Mouse (Mus musculus): Measurements from ENCODE around the gene Skint1. TPM values are rescaled to one million over a fixed set of nuclear protein-coding genes. Genes with fewer than 3 reads are reported as not detected.
"Not testable (repeated sequence)": the region's sequence is repeated elsewhere in the genome, so short reads cannot be mapped to it uniquely, and the experiment has no call there.

Skint1 gene
- polyA plus RNA-seq (2012; rRNA removed), result not detected in 2 replicates
- polyA plus RNA-seq (2014; fragmentation: Nextera tagmentation; extraction: Ambion mirVana), result not detected in 2 replicates

DNA sequence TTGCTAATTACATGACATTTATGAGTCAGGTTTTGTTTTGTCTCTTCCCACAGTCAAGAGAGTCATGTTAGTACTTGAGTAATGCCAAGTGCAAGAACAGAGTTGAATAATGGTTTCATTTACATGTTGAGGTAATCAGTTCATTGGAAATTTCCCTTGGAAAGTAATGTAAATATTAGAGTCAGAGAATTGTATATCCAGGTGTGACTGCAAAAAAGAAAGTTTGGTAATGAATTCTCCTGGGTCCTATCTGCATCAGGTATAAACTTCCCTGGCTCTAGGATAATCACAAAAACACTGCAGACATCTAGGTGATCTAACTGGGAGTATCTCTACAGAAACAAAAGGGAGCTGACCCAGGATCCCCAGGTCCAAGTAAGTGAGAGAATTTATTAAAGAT, at the start of gene Skint1:
TSS of gene Skint1 (plus strand) at position 301 of the 400 bp plus-strand sequence.
- Histone ChIP-seq H3K4me1 (ENCODE audit: control insufficient read depth, insufficient read depth, low read length) (no peaks in the 10 kb centered on the region), H3K4me2 (replicated peaks; ENCODE audit: low read depth, low read length, severe bottlenecking) (no peak within 1 kb of the TSS), H3K36me3 (ENCODE audit: control insufficient read depth, insufficient read depth, low read length) (no peaks in the 10 kb centered on the region), H3K9ac (ENCODE audit: low read depth, low read length, severe bottlenecking) (no peak within 1 kb of the TSS), H3K4me3 (replicated peaks; ENCODE audit: low read length) (no peak within 1 kb of the TSS), H3K27me3 (ENCODE audit: control insufficient read depth, insufficient read depth, low read length) (no peaks in the 10 kb centered on the region), H3K9me3 (ENCODE audit: control insufficient read depth, low read length) (no peaks in the 10 kb centered on the region), H3K27ac (replicated peaks; ENCODE audit: low read depth, low read length) (no peak within 1 kb of the TSS)
- no peak for DNase-seq (ENCODE audit: low spot score)
- ATAC-seq (ENCODE audit: low FRiP score, low read depth), result no peak
- TF ChIP-seq POLR2A (IDR thresholded peaks at IDR 0.05; ENCODE audit: borderline replicate concordance, extremely low read depth, insufficient read depth, insufficient read length), result no peak

DNA sequence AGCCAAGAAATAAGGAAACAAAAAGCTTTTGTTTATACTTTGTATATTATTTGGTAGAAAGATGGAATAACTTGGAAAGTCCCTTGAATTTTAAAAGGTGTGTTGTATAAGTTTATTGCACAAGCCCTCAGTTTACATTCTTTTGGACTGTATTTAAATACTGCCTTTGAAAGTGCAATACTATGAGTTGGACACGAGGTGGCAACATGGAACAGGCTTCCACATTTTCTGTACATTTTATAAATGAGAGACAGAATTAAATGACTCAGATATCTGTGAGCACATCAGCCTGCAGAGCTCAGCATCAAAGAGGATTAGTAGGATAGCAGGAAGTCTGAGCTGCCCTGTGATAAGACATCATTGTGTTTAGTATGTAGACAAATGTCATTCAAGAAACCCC, 44.8 kb upstream of the Skint1 start:
- no peaks in the 10 kb centered on the region for H3K36me3 ChIP-seq (ENCODE audit: control insufficient read depth, insufficient read depth, low read length)
- no peak overlapping the region for H3K27ac ChIP-seq (replicated peaks; ENCODE audit: low read depth, low read length)
- DNase-seq (ENCODE audit: low spot score), result no peak
- no peak for TF ChIP-seq POLR2A (IDR thresholded peaks at IDR 0.05; ENCODE audit: borderline replicate concordance, extremely low read depth, insufficient read depth, insufficient read length)
- no peak overlapping the region for H3K4me3 ChIP-seq (replicated peaks; ENCODE audit: low read length)
- no peaks in the 10 kb centered on the region for H3K9me3 ChIP-seq (ENCODE audit: control insufficient read depth, low read length)
- H3K9ac ChIP-seq (ENCODE audit: low read depth, low read length, severe bottlenecking), result no peak overlapping the region
- no peaks in the 10 kb centered on the region for H3K27me3 ChIP-seq (ENCODE audit: control insufficient read depth, insufficient read depth, low read length)
- 22% methylated on average over 1 of the region's 1 CpGs for WGBS
- H3K4me2 ChIP-seq (replicated peaks; ENCODE audit: low read depth, low read length, severe bottlenecking), result no peak overlapping the region
- ATAC-seq (ENCODE audit: low FRiP score, low read depth), result no peak
- no peaks in the 10 kb centered on the region for H3K4me1 ChIP-seq (ENCODE audit: control insufficient read depth, insufficient read depth, low read length)

DNA sequence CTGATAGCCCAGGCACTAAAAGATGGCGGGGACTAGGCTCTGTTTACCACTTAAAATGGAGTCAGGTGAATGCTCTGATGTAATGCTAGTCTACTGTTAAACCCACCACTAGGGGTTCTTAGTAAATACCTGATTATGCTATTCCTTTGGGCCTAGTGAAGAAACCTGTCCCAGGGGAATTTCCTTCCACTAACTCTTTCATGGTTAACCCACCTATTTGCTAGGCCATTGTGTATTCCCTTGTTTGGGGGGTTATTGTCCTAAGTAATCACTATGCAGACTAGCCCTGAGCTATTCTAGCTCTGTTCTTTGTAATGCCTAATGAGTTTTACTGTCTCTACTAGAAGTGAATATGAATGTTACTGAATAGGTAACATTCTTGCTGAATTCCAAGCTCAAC, 42.8 kb upstream of the Skint1 start:
- H3K4me2 ChIP-seq (replicated peaks; ENCODE audit: low read depth, low read length, severe bottlenecking); H3K27me3 ChIP-seq (ENCODE audit: control insufficient read depth, insufficient read depth, low read length); H3K4me3 ChIP-seq (replicated peaks; ENCODE audit: low read length); H3K36me3 ChIP-seq (ENCODE audit: control insufficient read depth, insufficient read depth, low read length); H3K9me3 ChIP-seq (ENCODE audit: control insufficient read depth, low read length); ATAC-seq (ENCODE audit: low FRiP score, low read depth); H3K9ac ChIP-seq (ENCODE audit: low read depth, low read length, severe bottlenecking); H3K27ac ChIP-seq (replicated peaks; ENCODE audit: low read depth, low read length); DNase-seq (ENCODE audit: low spot score); H3K4me1 ChIP-seq (ENCODE audit: control insufficient read depth, insufficient read depth, low read length): not testable (repeated sequence)
- 69% methylated on average over 1 of the region's 1 CpGs for WGBS

DNA sequence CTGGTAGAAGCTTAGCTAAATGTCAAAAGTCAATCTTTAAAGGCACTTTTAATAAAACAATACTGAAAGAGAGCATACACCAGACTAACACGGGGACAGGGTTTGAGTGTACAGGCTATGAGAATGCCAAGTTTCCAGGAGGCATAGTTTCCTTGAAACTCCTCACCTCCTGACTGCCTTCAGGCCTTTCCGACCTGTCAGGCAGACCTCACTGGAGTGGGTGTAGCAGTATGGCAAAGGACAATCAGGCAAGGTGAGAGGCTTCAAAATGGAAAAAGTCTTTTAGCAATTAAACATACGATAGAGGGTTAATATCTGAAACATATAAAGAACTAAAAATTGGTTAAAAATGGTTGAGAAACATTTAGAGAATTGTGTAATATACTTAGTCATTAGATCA, 42.4 kb upstream of the Skint1 start:
- DNase-seq (ENCODE audit: low spot score) (no peak), ATAC-seq (ENCODE audit: low FRiP score, low read depth) (no peak)
- no peaks in the 10 kb centered on the region for H3K36me3 ChIP-seq (ENCODE audit: control insufficient read depth, insufficient read depth, low read length)
- H3K9ac ChIP-seq (ENCODE audit: low read depth, low read length, severe bottlenecking), result no peak overlapping the region
- TF ChIP-seq POLR2A (IDR thresholded peaks at IDR 0.05; ENCODE audit: borderline replicate concordance, extremely low read depth, insufficient read depth, insufficient read length), result no peak
- no peak overlapping the region for H3K4me3 ChIP-seq (replicated peaks; ENCODE audit: low read length)
- WGBS, result 80% methylated on average over 3 of the region's 3 CpGs
- no peaks in the 10 kb centered on the region for H3K4me1 ChIP-seq (ENCODE audit: control insufficient read depth, insufficient read depth, low read length)
- no peaks in the 10 kb centered on the region for H3K9me3 ChIP-seq (ENCODE audit: control insufficient read depth, low read length)
- no peak overlapping the region for H3K4me2 ChIP-seq (replicated peaks; ENCODE audit: low read depth, low read length, severe bottlenecking)
- H3K27ac ChIP-seq (replicated peaks; ENCODE audit: low read depth, low read length), result no peak overlapping the region
- H3K27me3 ChIP-seq (ENCODE audit: control insufficient read depth, insufficient read depth, low read length), result no peaks in the 10 kb centered on the region

DNA sequence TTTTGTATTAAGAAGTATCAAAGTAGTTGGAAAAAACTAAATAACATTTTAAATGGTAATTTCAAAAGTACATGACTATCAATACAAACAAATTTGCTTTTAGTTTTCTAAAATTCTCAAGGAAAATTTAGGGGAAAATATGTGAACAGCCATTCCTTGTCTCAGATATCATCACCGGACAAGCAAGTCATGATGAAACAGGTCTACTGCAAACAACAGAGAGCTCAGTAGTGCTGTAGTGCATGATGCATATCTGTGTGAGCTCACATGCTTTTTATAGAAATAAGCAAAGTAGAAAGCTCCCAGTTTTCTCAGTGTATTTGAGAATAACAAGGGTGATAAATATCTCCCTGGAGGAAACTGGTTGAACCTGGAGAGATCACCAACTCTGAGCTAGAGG, 33.4 kb upstream of the Skint1 start, which contains the start of gene Skint7:
TSS of gene Skint7 (plus strand) at position 301 of the 400 bp plus-strand sequence.
- no peak within 1 kb of the TSS for H3K4me3 ChIP-seq (replicated peaks; ENCODE audit: low read length)
- DNase-seq (ENCODE audit: low spot score), result no peak
- H3K4me2 ChIP-seq (replicated peaks; ENCODE audit: low read depth, low read length, severe bottlenecking), result no peak within 1 kb of the TSS
- H3K9ac ChIP-seq (ENCODE audit: low read depth, low read length, severe bottlenecking), result no peak within 1 kb of the TSS
- no peak within 1 kb of the TSS for H3K27ac ChIP-seq (replicated peaks; ENCODE audit: low read depth, low read length)
- 92% methylated on average over 1 of the region's 1 CpGs for WGBS
- no peaks in the 10 kb centered on the region for H3K36me3 ChIP-seq (ENCODE audit: control insufficient read depth, insufficient read depth, low read length)
- TF ChIP-seq POLR2A (IDR thresholded peaks at IDR 0.05; ENCODE audit: borderline replicate concordance, extremely low read depth, insufficient read depth, insufficient read length), result no peak
- no peaks in the 10 kb centered on the region for H3K27me3 ChIP-seq (ENCODE audit: control insufficient read depth, insufficient read depth, low read length)
- H3K4me1 ChIP-seq (ENCODE audit: control insufficient read depth, insufficient read depth, low read length), result no peaks in the 10 kb centered on the region
- ATAC-seq (ENCODE audit: low FRiP score, low read depth), result no peak
- no peaks in the 10 kb centered on the region for H3K9me3 ChIP-seq (ENCODE audit: control insufficient read depth, low read length)

DNA sequence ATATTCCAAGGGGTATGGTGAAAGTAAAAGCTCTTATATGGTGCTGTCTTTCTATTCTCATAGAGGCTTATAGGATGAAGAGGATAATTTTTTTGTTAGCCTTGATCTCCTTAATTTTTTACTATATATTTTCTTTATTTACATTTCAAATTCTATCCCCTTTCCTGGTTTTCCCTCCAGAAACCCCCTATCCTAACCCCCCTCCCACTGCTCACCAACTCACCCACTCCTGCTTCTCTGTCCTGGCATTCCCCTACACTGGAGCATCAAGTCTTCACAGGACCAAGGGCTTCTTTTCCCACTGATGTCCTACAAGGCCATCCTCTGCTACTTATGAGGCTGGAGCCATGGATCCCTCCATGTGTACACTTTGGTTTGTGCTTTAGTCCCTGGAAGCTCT, 65.6 kb downstream of the Skint1 start, which contains the start of gene Skint4:
TSS of gene Skint4 (plus strand) at position 301 of the 400 bp plus-strand sequence.
- H3K27me3 ChIP-seq (ENCODE audit: control insufficient read depth, insufficient read depth, low read length), result no peaks in the 10 kb centered on the region
- DNase-seq (ENCODE audit: low spot score) (no peak), ATAC-seq (ENCODE audit: low FRiP score, low read depth) (no peak)
- H3K4me1 ChIP-seq (ENCODE audit: control insufficient read depth, insufficient read depth, low read length), result no peaks in the 10 kb centered on the region
- no peaks in the 10 kb centered on the region for H3K36me3 ChIP-seq (ENCODE audit: control insufficient read depth, insufficient read depth, low read length)
- no peak for TF ChIP-seq POLR2A (IDR thresholded peaks at IDR 0.05; ENCODE audit: borderline replicate concordance, extremely low read depth, insufficient read depth, insufficient read length)
- no peak within 1 kb of the TSS for H3K9ac ChIP-seq (ENCODE audit: low read depth, low read length, severe bottlenecking)
- H3K4me3 ChIP-seq (replicated peaks; ENCODE audit: low read length), result no peak within 1 kb of the TSS
- no peaks in the 10 kb centered on the region for H3K9me3 ChIP-seq (ENCODE audit: control insufficient read depth, low read length)
- H3K4me2 ChIP-seq (replicated peaks; ENCODE audit: low read depth, low read length, severe bottlenecking), result no peak within 1 kb of the TSS
- no peak within 1 kb of the TSS for H3K27ac ChIP-seq (replicated peaks; ENCODE audit: low read depth, low read length)

Other genes with a start within 250 kb of the Skint1 start
- 0.72 and 0.90 TPM in 2 replicates for gene Slc5a9, start 103.4 kb upstream of the Skint1 start, polyA plus RNA-seq (2012; rRNA removed)
- gene Slc5a9, start 103.4 kb upstream of the Skint1 start, polyA plus RNA-seq (2014; fragmentation: Nextera tagmentation; extraction: Ambion mirVana), result 0.54 and 1.5 TPM in 2 replicates
- 0.15 and 0.31 TPM in 2 replicates for gene Skint8, start 86.9 kb upstream of the Skint1 start, polyA plus RNA-seq (2012; rRNA removed)
- gene Skint8, start 86.9 kb upstream of the Skint1 start, polyA plus RNA-seq (2014; fragmentation: Nextera tagmentation; extraction: Ambion mirVana), result 0.28 and 0.43 TPM in 2 replicates
- gene Skint7, start 33.3 kb upstream of the Skint1 start, polyA plus RNA-seq (2012; rRNA removed), result 0.05 and 0.08 TPM in 2 replicates
- gene Skint7, start 33.3 kb upstream of the Skint1 start, polyA plus RNA-seq (2014; fragmentation: Nextera tagmentation; extraction: Ambion mirVana), result not detected in 2 replicates
- not detected in 2 replicates for gene Skint4, start 65.7 kb downstream of the Skint1 start, polyA plus RNA-seq (2012; rRNA removed)
- 0.08 TPM in 1 of 2 replicates, not detected in the other for gene Skint4, start 65.7 kb downstream of the Skint1 start, polyA plus RNA-seq (2014; fragmentation: Nextera tagmentation; extraction: Ambion mirVana)
- gene Skint3, start 226.0 kb downstream of the Skint1 start, polyA plus RNA-seq (2012; rRNA removed), result 0.03 TPM in 1 of 2 replicates, not detected in the other
- gene Skint3, start 226.0 kb downstream of the Skint1 start, polyA plus RNA-seq (2014; fragmentation: Nextera tagmentation; extraction: Ambion mirVana), result not detected in 2 replicates